Mouse (Mus musculus): ENCODE results near the gene Olfr370. TPM values are rescaled to one million over a fixed set of nuclear protein-coding genes. Genes with fewer than 3 reads are reported as not detected.
"Not testable (repeated sequence)": the region's sequence is repeated elsewhere in the genome, so short reads cannot be mapped to it uniquely, and the experiment has no call there.

The Olfr370 gene
- total RNA-seq (2021): not detected
- long read RNA-seq, experiment 1: 0 reads
- long read RNA-seq, experiment 2: 0 reads

DNA sequence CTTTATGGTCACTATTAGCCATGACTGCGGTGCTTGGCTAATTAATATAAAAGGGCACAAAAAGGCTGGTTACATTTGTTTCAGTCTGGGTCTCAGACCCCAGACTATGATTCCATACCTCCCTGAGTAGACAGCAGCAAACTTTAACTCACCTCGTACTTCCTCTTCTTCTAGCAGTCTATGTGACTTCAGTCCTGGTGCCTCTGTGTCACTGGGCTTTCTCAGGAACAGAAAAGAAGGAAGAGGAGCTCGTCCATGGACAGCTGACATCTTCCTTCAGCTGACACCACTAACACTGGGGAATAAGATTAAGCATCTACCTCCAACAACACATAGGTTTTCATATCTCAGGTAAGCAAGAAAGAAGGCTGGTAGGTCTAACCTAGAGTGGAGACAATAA lies at the start of gene Olfr370:
Olfr370 (plus strand) TSS at position 45 of the 400 bp plus-strand sequence.
- intact Hi-C loops (cut with DNase I): no loop called here

GRCm38 (mm10) chr8:83511696-83512095 lies 23.9 kb upstream of the Olfr370 start:
- no peak for DNase-seq (ENCODE audit: low spot score in 2 of 2)
- intact Hi-C loops (cut with DNase I): no loop called here

More for the DNA sequence above, at the start of gene Olfr370:
- DNase-seq (ENCODE audit: low spot score in 2 of 2): no peak

DNA sequence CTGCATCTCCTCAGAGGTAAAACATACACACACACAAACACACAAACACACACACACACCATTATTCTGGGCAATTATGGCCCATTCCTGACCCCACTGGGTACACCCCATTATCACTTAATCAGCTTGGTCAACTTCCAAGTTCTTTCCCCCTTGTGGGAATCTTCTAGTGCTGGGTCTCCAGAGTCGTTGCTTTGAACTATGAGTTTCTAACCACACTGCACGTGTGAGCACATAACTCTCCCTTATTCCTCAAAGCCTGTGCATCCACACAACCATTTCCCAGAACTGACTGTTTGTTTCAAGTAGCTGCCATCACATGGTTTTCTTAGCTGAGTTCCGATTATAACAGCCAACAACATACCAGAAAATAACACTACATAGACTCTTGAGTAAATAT lies 15.1 kb upstream of the Olfr370 start:
- intact Hi-C loops (cut with DNase I): no loop called here
- DNase-seq (ENCODE audit: low spot score in 2 of 2): no peak

GRCm38 (mm10) chr8:83520907-83521306 lies 14.7 kb upstream of the Olfr370 start:
- intact Hi-C loops (cut with DNase I); DNase-seq (ENCODE audit: low spot score in 2 of 2): not testable (repeated sequence)

DNA sequence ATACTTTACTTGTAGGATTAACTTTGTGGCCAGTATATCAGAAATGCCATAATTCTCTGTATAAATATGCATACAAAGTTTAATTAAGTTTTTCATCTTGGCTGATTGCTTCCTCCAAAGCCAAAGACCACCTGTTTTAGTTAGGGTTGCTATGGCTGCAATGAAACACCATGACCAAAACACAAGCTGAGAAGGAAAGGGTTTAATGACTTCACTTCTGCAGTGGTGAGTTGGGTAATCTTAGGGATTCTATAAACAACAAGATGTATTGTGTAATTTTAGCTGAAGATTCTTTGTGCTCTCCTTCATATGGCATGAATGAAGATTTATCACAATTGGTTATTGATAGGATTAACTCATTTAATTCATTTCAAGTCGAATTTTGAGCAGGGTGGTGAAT lies 14.3 kb upstream of the Olfr370 start:
- no peak for DNase-seq (ENCODE audit: low spot score in 2 of 2)
- intact Hi-C loops (cut with DNase I): no loop called here

- no peak for DNase-seq (ENCODE audit: low spot score in 2 of 2)
- intact Hi-C loops (cut with DNase I): no loop called here
Measured at GRCm38 (mm10) chr8:83534802-83535201, 778 bp upstream of the Olfr370 start.

DNA sequence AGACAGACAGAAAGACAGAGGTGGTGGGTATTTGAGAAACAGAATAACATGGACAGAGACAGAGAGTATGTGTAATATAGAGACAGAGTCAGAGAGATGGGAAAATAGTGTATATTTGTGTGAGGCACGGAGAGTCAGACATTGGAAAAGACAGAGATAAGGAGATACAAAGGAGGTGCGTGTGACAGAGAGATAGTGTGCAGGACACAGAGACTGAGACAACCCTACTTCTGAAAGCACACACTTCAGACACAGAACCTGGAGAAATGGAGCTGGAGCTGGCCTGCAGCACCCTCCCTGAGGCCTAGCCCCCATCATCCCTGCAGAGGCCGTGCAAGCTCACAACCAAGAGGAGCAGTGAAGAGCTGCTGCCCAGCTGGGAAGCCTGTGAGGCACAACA lies 27.1 kb downstream of the Olfr370 start:
- no peak for DNase-seq (ENCODE audit: low spot score in 2 of 2)
- intact Hi-C loops (cut with DNase I): no loop called here

- intact Hi-C loops (cut with DNase I): no loop called here
- DNase-seq (ENCODE audit: low spot score in 2 of 2): no peak
Measured at GRCm38 (mm10) chr8:83563246-83563645, 27.7 kb downstream of the Olfr370 start.

GRCm38 (mm10) chr8:83565731-83566375 lies 30.3 kb downstream of the Olfr370 start:
- intact Hi-C loops (cut with DNase I): no loop called here
- peak in 1 of 2 experiments; percentile 28 for DNase-seq (ENCODE audit: low spot score in 2 of 2)

GRCm38 (mm10) chr8:83566469-83567395 lies 31.2 kb downstream of the Olfr370 start, which contains the start of gene Ndufb7:
TSS of gene Ndufb7 (plus strand) at chr8:83566671.
- intact Hi-C loops (cut with DNase I): no loop called here
- DNase-seq (ENCODE audit: low spot score in 2 of 2): peak; percentile 96 to 97

GRCm38 (mm10) chr8:83567668-83568067 lies 32.1 kb downstream of the Olfr370 start:
- intact Hi-C loops (cut with DNase I): no loop called here
- peak in 1 of 2 experiments; percentile 34 for DNase-seq (ENCODE audit: low spot score in 2 of 2)

- DNase-seq (ENCODE audit: low spot score in 2 of 2): peak in 1 of 2 experiments; percentile 3
- intact Hi-C loops (cut with DNase I): no loop called here
Measured at GRCm38 (mm10) chr8:83568128-83568527, 32.5 kb downstream of the Olfr370 start.

DNA sequence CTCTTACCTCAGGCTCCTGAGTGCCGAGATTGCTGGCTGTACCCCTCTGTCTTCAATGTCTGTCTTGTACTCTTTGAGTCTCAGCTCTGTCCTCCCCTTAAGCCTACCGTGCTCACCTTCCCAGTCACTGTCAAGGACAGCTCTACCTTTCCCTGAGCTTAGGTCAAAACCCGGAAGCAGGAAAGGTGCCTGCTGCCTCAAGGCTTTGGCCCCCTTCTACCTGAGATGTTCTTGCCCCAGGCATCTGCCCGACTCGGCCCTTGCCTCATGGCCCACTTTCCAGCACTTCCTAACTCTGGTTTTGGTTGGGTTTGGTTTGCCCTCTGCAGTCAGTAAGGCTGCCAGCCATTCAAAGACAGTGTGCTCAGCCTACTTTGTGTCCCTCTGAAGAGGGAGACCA lies 33.2 kb downstream of the Olfr370 start:
- no peak for DNase-seq (ENCODE audit: low spot score in 2 of 2)
- intact Hi-C loops (cut with DNase I): no loop called here

DNA sequence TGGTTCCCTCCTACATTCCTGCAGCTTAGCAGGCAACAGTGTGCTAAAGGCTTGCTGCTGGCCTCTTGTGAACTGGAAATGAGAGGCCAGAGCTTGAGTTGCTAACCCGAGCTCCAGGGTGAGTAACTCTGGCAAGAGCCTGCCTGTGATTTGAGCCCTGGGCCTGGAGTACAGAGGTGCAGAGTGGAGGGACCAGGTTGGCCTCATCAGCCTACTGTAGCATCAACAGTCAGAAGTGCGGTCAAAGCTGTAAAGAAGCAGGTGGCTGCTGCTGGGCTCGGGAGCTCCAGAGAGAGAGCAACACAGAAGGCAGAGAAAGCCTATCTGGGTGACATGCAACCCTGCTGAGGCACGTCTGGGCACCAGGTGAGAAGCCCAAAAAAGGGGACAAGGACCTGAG lies 33.6 kb downstream of the Olfr370 start:
- intact Hi-C loops (cut with DNase I): no loop called here
- DNase-seq (ENCODE audit: low spot score in 2 of 2): peak in 1 of 2 experiments; percentile 8

- peak in 1 of 2 experiments; percentile 13 for DNase-seq (ENCODE audit: low spot score in 2 of 2)
- intact Hi-C loops (cut with DNase I): no loop called here
Measured at GRCm38 (mm10) chr8:83570272-83571000, 34.9 kb downstream of the Olfr370 start.

DNA sequence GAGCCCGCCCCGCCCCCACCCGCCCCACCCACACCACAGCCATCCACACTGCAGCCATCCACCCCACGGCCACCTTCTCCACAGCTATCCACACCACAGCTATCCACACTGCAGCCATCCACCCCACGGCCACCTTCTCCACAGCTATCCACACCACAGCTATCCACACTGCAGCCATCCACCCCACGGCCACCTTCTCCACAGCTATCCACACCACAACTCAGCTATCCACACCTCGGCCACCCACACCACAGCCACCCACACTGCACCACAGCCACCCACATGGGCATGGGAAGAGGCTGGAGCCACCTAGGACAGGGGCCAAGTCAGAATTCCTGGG lies 35.4 kb downstream of the Olfr370 start:
- intact Hi-C loops (cut with DNase I); DNase-seq (ENCODE audit: low spot score in 2 of 2): not testable (repeated sequence)

DNA sequence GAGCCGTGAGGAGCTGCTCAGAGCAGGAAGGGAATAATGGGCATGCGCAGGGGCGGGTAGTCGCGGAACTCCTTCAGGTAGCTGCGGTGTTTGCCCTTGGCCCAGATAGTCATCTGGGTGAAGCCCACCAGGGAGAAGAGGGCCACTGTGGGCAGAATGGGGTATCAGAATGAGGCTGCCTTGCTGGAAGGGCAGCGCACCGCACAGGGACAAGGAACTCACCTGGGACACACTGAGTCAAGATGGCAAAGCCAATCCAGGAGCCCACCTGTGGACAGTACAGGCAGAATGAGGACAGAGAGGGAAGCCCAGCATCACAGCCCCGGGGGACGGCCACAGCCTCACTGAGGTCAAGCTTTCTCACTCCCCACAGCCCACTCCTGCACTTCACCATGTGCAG lies 36.2 kb downstream of the Olfr370 start:
- DNase-seq (ENCODE audit: low spot score in 2 of 2): peak in 1 of 2 experiments; percentile 7
- intact Hi-C loops (cut with DNase I): no loop called here

DNA sequence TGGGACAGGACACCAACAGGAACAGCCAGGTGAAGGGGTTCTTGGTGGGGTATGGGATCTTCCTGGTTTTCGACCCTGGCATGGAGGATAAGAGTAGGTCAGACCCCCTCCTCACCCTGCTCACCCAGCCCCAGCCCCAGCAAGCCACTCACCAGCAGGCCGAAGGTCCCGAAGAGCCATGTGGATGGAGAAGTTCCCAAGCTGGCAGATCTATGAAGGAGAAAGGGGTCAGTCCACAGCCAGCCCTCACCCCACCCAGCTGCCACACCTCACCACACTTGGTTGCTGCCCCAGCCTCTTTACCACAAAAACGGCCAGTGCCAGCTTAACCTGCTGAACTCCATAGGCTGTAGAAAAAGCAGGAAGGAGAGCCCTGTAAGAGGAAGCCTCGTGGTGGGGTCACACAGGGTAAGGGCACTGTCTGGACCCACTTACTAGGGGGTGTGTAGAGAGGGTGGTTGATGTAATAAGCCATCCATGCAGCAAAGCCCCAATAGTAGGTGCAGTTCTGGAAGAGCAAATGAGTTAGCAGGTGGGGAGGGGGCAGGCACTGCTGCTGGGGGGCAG lies 36.7 kb downstream of the Olfr370 start:
- intact Hi-C loops (cut with DNase I): no loop called here
- DNase-seq (ENCODE audit: low spot score in 2 of 2): no peak

GRCm38 (mm10) chr8:83573140-83573875 lies 37.7 kb downstream of the Olfr370 start:
- peak; percentile 20 to 34 for DNase-seq (ENCODE audit: low spot score in 2 of 2)
- intact Hi-C loops (cut with DNase I): no loop called here

Measured in left cerebral cortex, postnatal 14 days (tissue).